In the genomic region with DNA sequence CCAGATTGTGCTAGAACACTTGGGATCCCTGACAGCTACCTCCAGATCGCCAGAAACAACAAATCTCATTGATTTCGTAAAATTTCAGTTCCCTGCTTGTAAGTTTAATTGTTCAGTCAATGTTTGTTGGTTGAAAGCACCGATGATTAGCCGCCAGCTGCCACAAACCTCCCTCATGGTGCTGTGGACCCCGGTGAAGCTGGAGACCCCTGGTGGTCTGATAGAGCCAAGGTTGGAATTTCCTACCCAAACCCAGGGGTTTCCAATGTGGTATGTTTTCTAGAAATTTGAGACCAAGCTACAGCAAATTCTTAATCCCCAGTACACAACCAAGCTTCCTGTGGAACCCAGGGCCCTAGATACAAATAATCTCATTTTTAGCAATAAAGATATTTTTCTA, we compare ENCODE assay signal across 13 mouse cellular contexts.
"Had no signal": no experiment of that assay in that cellular context is flagged by ENCODE, and none has a peak within 500 bp of the region (broad histone marks: within the 10 kb centered on the region; RNA-seq: fewer than 3 reads in every experiment).

No protein-coding gene starts in this region.

- H3K9me3 ChIP-seq: limb, embryonic 13.5 days; midbrain, embryonic 10.5 days; neural tube, embryonic 15.5 days; stomach, embryonic 15.5 days had no signal

- H3K9ac ChIP-seq: limb, embryonic 13.5 days; liver, embryonic 14.5 days; neural tube, embryonic 15.5 days; stomach, embryonic 15.5 days had no signal

- H3K4me2 ChIP-seq: limb, embryonic 13.5 days; neural tube, embryonic 15.5 days; stomach, embryonic 15.5 days had no signal

- H3K4me1 ChIP-seq: midbrain, embryonic 10.5 days; neural tube, embryonic 15.5 days; stomach, embryonic 15.5 days had no signal

- DNase-seq: kidney, adult 2 months; kidney, postnatal 36 days; left cerebral cortex, postnatal 4 days; lung, adult 18-20 months; lung, postnatal 4 days; right cerebral cortex, postnatal 14 days; thymus, postnatal 4 days had no signal

- H3K4me3 ChIP-seq: limb, embryonic 13.5 days; midbrain, embryonic 10.5 days; myocyte; neural tube, embryonic 15.5 days; stomach, embryonic 15.5 days had no signal

- H3K27ac ChIP-seq: limb, embryonic 13.5 days; liver, embryonic 14.5 days; midbrain, embryonic 10.5 days; neural tube, embryonic 15.5 days; stomach, embryonic 15.5 days had no signal

- H3K27me3 ChIP-seq: limb, embryonic 13.5 days; neural tube, embryonic 15.5 days; stomach, embryonic 15.5 days had no signal
